Mouse (Mus musculus) adrenal gland, adult 2 months (tissue): ENCODE data around the gene Auts2. TPM values are rescaled to one million over a fixed set of nuclear protein-coding genes. Genes with fewer than 3 reads are reported as not detected.

Experiments used
- DNase-seq: peaks from one replicate; pipeline ENCODE4 v3.0.0; 2021
- polyA plus RNA-seq: library from polyadenylated mRNA; depleted of rRNA; stranded (reverse); fragments of >200 nt; gene quantifications from 2 replicates; pipeline ENCODE4 v1.2.3, GENCODE M21; 2012
- total RNA-seq, 2 experiments: library from RNA; stranded (reverse); gene quantifications; 2 replicates each; pipeline ENCODE4 v1.2.3; 2021

Auts2 gene
- total and polyA plus RNA-seq, 3 experiments: 20.2 to 51.6 (median 46.3) TPM

DNA sequence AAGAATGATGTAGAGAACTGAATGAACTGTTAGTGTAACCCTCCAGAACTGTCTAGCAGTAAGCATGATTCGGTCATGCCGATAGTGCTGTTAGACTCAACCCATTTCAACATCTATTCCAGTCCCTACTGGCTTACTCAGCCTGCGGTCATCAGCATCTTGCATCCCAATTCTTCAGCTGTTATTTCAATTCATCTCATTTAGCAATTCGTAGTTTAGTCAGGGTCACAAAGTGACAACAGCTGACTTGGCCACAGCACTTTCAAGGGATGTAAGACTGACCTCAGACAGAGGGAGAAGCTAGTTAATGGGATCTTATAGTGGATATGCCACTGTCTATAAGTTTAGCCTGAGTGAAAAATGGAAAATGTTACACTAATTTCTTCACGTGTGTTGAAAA is 936.4 kb downstream of the Auts2 start:
- DNase-seq: peak; percentile 58

DNA sequence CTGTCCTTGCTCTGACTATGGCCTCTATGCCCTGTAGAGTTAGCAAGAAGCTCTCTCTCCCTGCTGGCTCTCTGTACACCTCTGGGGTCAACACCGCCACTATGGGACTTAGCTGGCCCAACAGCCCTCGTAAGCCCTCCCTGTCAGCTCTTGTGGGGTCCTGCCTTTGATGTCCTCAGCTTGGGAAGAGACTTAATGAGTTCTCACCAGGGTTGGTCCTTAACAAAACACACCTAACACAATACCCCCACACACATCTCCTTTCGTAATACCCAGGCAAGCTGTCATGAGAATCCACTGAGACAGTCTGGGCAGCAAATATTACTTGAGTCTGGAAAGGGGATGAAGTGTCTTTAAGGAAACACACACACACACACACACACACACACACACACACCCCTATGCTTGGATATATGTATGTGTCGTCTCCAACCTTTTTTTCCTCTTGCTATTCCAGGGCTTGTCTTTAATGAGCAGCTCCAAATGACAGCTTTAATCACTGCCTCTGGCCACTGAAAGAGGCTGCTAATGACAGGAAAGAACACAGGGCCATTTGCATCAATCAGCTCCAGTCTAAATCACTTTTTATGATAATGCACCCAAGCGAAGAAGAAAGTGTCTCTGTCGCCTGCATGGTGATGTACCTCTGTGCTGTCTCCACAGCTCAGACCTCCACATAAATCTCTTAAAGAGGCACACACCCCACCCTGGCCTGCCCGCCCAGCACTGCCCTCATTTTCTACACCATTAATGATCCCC is 941.0 kb downstream of the Auts2 start:
- no peak for DNase-seq

DNA sequence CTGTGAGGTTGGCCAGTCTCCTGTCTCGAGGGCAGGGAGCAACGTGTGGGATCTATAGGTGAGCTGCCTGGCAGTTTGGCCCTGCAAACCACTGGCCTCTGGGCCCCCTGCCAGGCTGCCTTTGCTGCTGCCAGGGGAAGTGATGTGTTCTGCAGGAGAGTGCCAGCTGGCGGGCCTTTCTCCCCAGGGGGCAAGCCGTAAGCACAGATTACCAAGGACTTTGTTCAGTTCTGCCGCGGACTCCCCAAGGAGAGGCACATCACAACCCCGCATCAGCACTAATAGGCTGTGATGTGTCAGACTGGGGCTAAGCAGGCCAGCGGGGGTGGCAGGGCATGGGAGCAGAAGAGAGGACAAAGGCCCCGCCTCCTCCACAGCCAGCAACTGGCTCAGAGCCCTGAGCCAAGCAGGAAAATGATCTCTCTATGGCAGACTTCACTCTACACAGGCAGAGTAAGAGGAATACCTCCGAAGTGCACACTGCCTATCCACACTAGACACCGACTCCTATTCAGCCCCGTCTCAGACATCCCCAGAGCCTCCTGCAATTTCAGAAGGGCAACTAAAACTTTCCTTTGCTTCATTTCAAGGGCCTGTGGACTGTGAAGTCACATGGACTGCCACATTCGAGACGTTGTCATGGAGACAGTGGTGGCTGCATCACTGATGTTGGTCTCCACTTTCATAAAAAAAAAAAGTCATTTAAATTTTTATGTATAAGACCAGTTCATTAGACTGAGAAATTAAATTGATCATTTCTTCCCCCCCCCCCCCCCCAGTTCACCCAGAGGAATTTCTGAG is 942.6 kb downstream of the Auts2 start:
- DNase-seq: peak; percentile 96

GRCm38 (mm10) chr5:131597503-131597902 is 945.6 kb downstream of the Auts2 start:
- DNase-seq: no peak

DNA sequence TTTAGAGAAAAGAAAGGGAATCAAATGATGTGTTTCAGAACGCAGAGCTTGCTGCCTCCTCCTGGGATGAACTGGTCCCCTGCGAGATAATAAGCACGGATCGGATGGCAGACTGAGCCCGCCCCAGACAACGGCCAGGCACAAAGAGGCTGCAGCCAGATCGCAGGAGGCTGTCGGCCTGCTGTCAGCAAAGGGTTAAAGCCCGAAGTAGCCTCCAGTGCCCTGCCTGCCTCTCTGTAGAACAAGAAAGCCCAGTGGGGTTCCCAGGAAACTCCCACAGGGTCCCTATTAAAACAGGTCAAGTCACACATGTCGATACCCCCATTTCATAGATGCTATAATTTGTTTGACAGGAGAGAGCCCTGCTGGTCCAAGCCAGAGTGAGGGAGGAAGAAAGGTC is 946.6 kb downstream of the Auts2 start:
- no peak for DNase-seq

- DNase-seq: no peak
These were observed 947.4 kb downstream of the Auts2 start for GRCm38 (mm10) chr5:131595730-131596129.

- DNase-seq: no peak
These were observed 948.5 kb downstream of the Auts2 start for GRCm38 (mm10) chr5:131594597-131594996.

GRCm38 (mm10) chr5:131593261-131593660 is 949.9 kb downstream of the Auts2 start:
- DNase-seq: no peak

DNA sequence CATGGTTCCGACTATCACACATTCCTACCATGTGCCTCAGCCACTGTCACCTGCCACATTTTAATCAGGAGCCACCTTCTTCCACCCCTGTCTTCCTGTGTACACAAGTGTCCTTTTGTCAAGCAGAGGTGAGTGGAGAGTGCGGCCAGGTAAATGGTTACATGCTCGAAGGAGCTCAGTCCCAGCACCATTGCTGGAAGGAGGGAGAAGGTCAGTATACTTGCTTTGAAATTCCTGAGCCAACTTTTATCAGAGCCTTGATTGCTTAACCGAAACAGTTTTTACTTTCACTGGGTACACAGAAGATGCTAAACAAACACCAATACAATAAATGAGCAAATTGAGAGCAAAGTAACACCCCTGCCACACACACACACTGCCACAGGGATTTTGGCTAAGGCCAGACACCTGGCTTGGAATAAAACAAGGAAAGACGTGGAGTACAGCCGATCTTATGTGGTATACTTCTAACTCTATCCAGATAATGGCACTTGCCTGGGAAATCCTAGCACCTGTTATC is 953.1 kb downstream of the Auts2 start:
- DNase-seq: no peak

GRCm38 (mm10) chr5:131586332-131586700 is 956.8 kb downstream of the Auts2 start:
- no peak for DNase-seq

GRCm38 (mm10) chr5:131585684-131586331 is 957.3 kb downstream of the Auts2 start:
- no peak for DNase-seq

- DNase-seq: no peak
These were observed 958.6 kb downstream of the Auts2 start for GRCm38 (mm10) chr5:131584260-131585135.

DNA sequence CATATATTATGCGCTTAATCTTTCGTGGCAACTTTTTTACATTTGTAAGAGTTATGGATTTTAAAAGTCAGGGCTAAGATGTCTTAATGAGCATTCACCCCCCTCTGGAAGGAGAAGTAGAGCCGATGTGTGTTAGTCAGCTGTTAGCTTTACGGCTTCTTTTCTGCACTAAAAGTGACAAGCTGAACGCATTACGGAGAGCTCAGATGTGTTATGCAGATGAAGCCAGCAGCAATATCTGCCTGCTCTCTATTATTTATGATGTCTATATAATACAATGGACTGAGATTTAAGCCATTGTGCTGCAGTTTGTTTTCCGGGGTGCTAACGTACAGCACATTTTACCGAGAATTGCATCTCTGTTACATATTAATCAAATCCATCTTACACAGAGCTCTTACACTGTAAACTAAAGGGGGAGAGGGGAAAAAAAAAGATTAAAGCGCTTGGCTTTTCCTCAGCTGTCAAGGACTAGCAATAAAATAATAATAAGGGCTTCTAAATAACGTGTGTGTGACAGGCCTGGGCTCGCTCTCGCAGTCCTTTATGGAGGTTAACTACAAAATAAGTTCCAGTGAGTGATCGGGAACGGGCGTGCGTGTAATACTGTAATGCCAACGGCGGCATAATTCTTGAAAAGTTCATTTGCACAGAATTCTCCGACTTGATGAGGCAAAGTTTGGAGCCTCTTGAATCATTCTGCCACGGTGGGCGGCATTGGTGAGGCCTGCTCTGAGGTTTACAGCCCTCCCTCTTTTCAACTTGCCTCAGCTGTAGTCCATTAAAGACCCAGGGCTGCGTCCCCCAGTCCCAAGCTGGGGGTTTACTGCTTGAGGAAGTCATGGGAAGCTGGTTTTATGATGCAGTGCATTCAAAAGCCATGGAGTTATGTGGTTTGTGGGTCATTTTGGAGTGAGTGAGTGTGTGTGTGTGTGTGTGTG is 961.8 kb downstream of the Auts2 start:
- no peak for DNase-seq

DNA sequence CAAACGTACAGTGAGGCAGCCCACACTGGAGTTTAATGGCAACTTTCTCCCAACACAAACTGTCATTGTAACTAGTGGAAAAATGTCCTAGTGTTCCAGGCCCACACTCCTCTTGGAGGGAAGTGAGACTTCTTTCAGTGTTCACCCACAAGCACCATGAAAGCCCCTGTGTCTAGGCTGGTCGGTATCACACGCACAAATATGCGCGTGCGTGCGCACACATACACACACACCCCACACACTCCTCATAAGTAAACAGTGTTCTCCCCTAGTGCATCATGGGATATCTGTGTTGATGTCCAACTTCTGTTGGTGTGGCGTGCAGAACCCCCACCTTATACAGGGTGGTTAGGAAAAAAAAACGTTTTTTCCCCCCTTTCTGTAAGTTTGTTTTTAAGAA is 964.4 kb downstream of the Auts2 start:
- DNase-seq: no peak

GRCm38 (mm10) chr5:131575733-131576265 is 967.3 kb downstream of the Auts2 start:
- DNase-seq: no peak

- no peak for DNase-seq
These were observed 968.0 kb downstream of the Auts2 start for GRCm38 (mm10) chr5:131575086-131575514.

GRCm38 (mm10) chr5:131574469-131575085 is 968.6 kb downstream of the Auts2 start:
- DNase-seq: no peak

GRCm38 (mm10) chr5:131573296-131574177 is 969.6 kb downstream of the Auts2 start:
- no peak for DNase-seq

DNA sequence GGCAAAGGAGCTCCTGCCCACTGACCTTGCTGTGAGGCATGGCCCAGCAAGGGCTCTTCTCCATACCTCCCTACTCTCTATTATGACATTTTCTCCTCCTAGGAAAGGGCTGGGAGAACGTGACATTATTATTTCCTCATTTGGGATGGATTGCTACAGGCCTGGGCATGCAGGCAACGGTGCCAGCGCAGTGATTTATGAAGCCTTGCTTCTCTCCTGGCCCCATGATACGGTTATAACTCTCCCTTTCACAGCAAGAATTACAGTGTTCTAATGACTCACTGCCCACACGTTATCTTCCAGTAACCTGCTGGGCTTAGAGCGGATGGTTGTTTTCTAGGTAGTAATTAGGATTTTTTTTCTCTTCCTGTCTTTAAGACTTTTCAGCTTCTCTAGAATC is 977.1 kb downstream of the Auts2 start:
- peak; percentile 89 for DNase-seq
